Mouse (Mus musculus) hematopoietic stem cell, adult 5-6 weeks (primary cell): ENCODE data around the gene Cfc1. TPM values are rescaled to one million over a fixed set of nuclear protein-coding genes. Genes with fewer than 3 reads are reported as not detected.

ENCODE experiments used
- ATAC-seq, 2 experiments: fragments of 125-278 bp in 1 of 2; replicated peaks in 1 of 2; 2 replicates each; pipeline ENCODE4 v1.8.0; 2016 to 2017; ENCODE audit warnings: inconsistent platforms in 2 of 2, mild to moderate bottlenecking in 2 of 2, moderate number of reproducible peaks in 2 of 2, low read depth in 1 of 2, moderate TSS enrichment in 1 of 2; ENCODE audit not compliant: low FRiP score in 2 of 2, poor library complexity in 2 of 2, severe bottlenecking in 2 of 2, insufficient read depth in 1 of 2, low TSS enrichment in 1 of 2
- total RNA-seq: library from RNA; stranded (forward); fragments of 172-1452, 232-1000 nt; gene quantifications from 2 replicates; pipeline ENCODE4 v1.2.3, GENCODE M21; 2017

Cfc1 gene
- total RNA-seq, 1 experiment from 2014 or later, result 0.40 TPM

GRCm38 (mm10) chr1:34534574-34534973 is 874 bp upstream of the Cfc1 start:
- ATAC-seq, result peak; percentile 25 to 63; a peak in 3 of 4 replicates

GRCm38 (mm10) chr1:34536291-34536766 is 881 bp downstream of the Cfc1 start:
- no peak for ATAC-seq

GRCm38 (mm10) chr1:34536767-34537485 is 1.5 kb downstream of the Cfc1 start:
- peak; percentile 63 for ATAC-seq

GRCm38 (mm10) chr1:34547074-34547473 is 11.6 kb downstream of the Cfc1 start:
- ATAC-seq, result no peak

- no peak for ATAC-seq
Measured at GRCm38 (mm10) chr1:34553690-34554089, 18.2 kb downstream of the Cfc1 start.

- no peak for ATAC-seq
Measured at GRCm38 (mm10) chr1:34554275-34554674, 18.8 kb downstream of the Cfc1 start.

GRCm38 (mm10) chr1:34560843-34561242 is 25.4 kb downstream of the Cfc1 start, which contains the start of gene Prss40:
TSS of gene Prss40 (minus strand) at chr1:34560943.
- ATAC-seq, result no peak

GRCm38 (mm10) chr1:34564383-34565045 is 29.1 kb downstream of the Cfc1 start:
- no peak for ATAC-seq

GRCm38 (mm10) chr1:34568120-34568519 is 32.7 kb downstream of the Cfc1 start:
- ATAC-seq, result no peak

GRCm38 (mm10) chr1:34569876-34570275 is 34.4 kb downstream of the Cfc1 start:
- no peak for ATAC-seq

GRCm38 (mm10) chr1:34571431-34571830 is 36.0 kb downstream of the Cfc1 start:
- no peak for ATAC-seq

GRCm38 (mm10) chr1:34573221-34573620 is 37.8 kb downstream of the Cfc1 start:
- no peak for ATAC-seq

- ATAC-seq, result peak; percentile 63 to 90
Measured at GRCm38 (mm10) chr1:34578851-34579781, 43.7 kb downstream of the Cfc1 start, which contains the start of gene Amer3. TSS of gene Amer3 (plus strand) at chr1:34579657.

GRCm38 (mm10) chr1:34579782-34580356 is 44.4 kb downstream of the Cfc1 start:
- no peak for ATAC-seq

- ATAC-seq, result no peak
Measured at GRCm38 (mm10) chr1:34582218-34582617, 46.8 kb downstream of the Cfc1 start.

GRCm38 (mm10) chr1:34583821-34584263 is 48.4 kb downstream of the Cfc1 start:
- ATAC-seq, result peak; percentile 46 to 58; a peak in 1 of 4 replicates

- ATAC-seq, result no peak
Measured at GRCm38 (mm10) chr1:34584736-34585135, 49.3 kb downstream of the Cfc1 start.
